Mouse (Mus musculus) midbrain, embryonic 11.5 days (tissue): ENCODE measurements around the gene Gimap7. TPM values are rescaled to one million over a fixed set of nuclear protein-coding genes. Genes with fewer than 3 reads are reported as not detected.
"Not testable (repeated sequence)": the region's sequence is repeated elsewhere in the genome, so short reads cannot be mapped to it uniquely, and the experiment has no call there.

ENCODE experiments used
- ATAC-seq: fragments of 200-750 bp; cut with Nextera tagmentation; 2 replicates; pipeline ENCODE4 v1.8.0; 2017; ENCODE audit warnings: moderate TSS enrichment, moderate library complexity; ENCODE audit not compliant: low FRiP score
- DNase-seq: peaks from one replicate; pipeline ENCODE4 v3.0.0; 2015; ENCODE audit warnings: low spot score; ENCODE audit errors: missing footprints
- H3K27ac ChIP-seq: fragments of 300-500 bp; sonication (generic); 2 replicates; pipeline ENCODE4 v1.5.1; 2014; ENCODE audit warnings: low read depth, low read length
- H3K27me3 ChIP-seq: fragments of 300-500 bp; sonication (generic); 2 replicates; pipeline ENCODE4 v1.6.1; 2014; ENCODE audit warnings: mild to moderate bottlenecking, low read length, moderate library complexity, mixed read lengths; ENCODE audit not compliant: control insufficient read depth, insufficient read depth
- H3K36me3 ChIP-seq: fragments of 300-500 bp; sonication (generic); 2 replicates; pipeline ENCODE4 v1.6.1; 2014; ENCODE audit warnings: mild to moderate bottlenecking, low read length, moderate library complexity, mixed read lengths; ENCODE audit not compliant: control insufficient read depth, insufficient read depth
- H3K4me1 ChIP-seq: fragments of 300-500 bp; sonication (generic); 2 replicates; pipeline ENCODE4 v1.6.1; 2014; ENCODE audit warnings: low read length; ENCODE audit not compliant: control insufficient read depth, insufficient read depth
- H3K4me2 ChIP-seq: fragments of 300-500 bp; sonication (generic); 2 replicates; pipeline ENCODE4 v1.6.1; 2014; ENCODE audit warnings: mild to moderate bottlenecking, moderate library complexity
- H3K4me3 ChIP-seq: fragments of 300-500 bp; sonication (generic); 2 replicates; pipeline ENCODE4 v1.5.1; 2014; ENCODE audit warnings: low read depth, low read length
- H3K9ac ChIP-seq: fragments of 300-500 bp; sonication (generic); 2 replicates; pipeline ENCODE4 v1.6.1; 2014; ENCODE audit warnings: low read length
- H3K9me3 ChIP-seq: fragments of 300-500 bp; sonication (generic); 2 replicates; pipeline ENCODE4 v1.6.1; 2016; ENCODE audit warnings: low read length; ENCODE audit not compliant: control insufficient read depth
- WGBS: fragments of 180-500 bp; shearing (Covaris S2); extraction: QIAGEN DNeasy Blood & Tissue Kit; methylation state at CpG from one replicate; pipeline ENCODE4 v1.1.7; 2014; 5-methylcytosine and 5-hydroxymethylcytosine counted together
- polyA plus RNA-seq: library from polyadenylated mRNA; unstranded; fragments of >200 nt; fragmentation: Nextera tagmentation; extraction: Ambion mirVana; gene quantifications from 2 replicates; pipeline ENCODE4 v1.2.1, GENCODE M21; 2014

The Gimap7 gene
- polyA plus RNA-seq, 1 experiment from 2014 or later: not detected

DNA sequence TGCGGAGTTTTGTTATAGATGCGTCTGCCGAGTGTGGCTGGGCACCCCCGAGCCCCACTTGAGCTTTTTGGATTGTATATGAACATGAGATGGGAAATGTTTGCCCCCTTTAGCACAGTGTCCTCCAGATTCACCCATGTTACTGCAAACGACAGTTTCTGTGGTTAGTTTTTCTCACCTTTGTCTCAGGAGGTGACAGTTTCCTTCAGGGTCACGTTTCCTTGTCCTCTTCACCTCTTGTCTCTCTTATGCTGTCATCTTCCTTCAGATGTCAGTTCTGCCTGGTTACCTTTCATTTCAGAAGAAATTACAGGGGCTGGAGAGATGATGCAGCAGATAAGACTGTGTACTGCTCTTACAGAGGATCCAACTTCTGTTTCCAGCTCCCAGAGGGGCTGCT lies 38.7 kb upstream of the Gimap7 start:
- no peak for ATAC-seq
- 84% methylated on average over 6 of the region's 6 CpGs for WGBS
- H3K9me3 ChIP-seq: no peaks in the 10 kb centered on the region

DNA sequence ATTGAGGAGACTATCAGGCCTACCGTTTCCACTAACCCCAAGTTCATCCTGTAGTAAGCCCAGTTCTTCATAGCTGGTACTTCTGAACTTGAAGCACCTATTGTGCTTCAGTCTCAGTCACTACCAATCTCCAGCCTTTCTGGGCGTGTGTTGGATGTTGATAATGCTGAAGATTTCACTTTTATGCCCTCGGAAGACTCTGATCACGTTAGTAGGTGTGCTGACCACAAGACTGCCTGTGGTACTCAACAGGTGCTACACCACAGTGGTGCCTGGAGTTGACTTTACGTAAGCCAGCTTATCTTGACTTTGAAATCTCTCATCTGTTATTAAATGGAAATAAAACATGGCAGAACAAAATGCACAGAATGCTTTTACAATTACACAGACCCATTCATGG lies 38.0 kb upstream of the Gimap7 start:
- Histone ChIP-seq H3K9me3 (no peaks in the 10 kb centered on the region), H3K4me3 (no peak overlapping the region), H3K9ac (no peak overlapping the region), H3K4me2 (no peak overlapping the region), H3K27ac (no peak overlapping the region), H3K27me3 (no peaks in the 10 kb centered on the region), H3K36me3 (no peaks in the 10 kb centered on the region), H3K4me1 (no peaks in the 10 kb centered on the region)
- WGBS: 80% methylated on average over 5 of the region's 5 CpGs
- ATAC-seq (no peak), DNase-seq (no peak)

More for the DNA sequence above, 38.7 kb upstream of the Gimap7 start:
- Histone ChIP-seq H3K27me3 (no peaks in the 10 kb centered on the region), H3K4me3 (no peak overlapping the region), H3K4me2 (no peak overlapping the region), H3K4me1 (no peaks in the 10 kb centered on the region), H3K27ac (no peak overlapping the region), H3K9ac (no peak overlapping the region), H3K36me3 (no peaks in the 10 kb centered on the region)
- no peak for DNase-seq

DNA sequence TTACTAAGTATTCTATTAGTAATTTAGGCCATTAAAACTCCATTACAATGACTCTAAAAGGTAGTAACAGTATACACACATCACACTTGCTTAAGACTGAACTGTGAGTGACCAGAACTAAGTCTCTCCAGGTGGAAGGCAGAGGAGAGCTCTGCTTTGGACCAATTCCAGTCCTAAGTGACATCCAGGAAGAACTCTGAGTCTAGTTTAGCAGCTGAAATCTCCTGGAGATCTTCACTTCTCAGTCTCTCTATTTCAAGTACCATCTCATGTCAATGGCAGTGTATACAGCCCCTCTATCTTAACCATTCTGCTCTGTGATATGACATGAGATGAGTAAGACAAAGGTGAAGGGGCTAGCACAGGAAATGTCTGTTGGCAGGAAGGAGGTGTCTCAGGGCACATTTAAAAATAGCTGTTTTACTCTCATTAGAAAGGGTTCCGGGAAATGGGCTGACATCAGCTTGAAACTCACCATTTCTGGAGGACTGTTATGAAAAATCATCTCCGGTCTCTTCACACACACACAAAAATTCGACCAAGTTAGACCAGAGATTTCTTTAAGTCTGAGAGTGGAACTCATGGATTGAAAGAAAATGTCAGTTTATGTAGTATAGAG lies 36.8 kb upstream of the Gimap7 start:
- Histone ChIP-seq H3K9ac (no peak overlapping the region), H3K4me1 (no peaks in the 10 kb centered on the region), H3K27me3 (no peaks in the 10 kb centered on the region), H3K4me2 (no peak overlapping the region), H3K27ac (no peak overlapping the region), H3K4me3 (no peak overlapping the region), H3K9me3 (no peaks in the 10 kb centered on the region), H3K36me3 (no peaks in the 10 kb centered on the region)
- ATAC-seq: no peak
- WGBS: 78% methylated on average over 3 of the region's 3 CpGs
- no peak for DNase-seq

DNA sequence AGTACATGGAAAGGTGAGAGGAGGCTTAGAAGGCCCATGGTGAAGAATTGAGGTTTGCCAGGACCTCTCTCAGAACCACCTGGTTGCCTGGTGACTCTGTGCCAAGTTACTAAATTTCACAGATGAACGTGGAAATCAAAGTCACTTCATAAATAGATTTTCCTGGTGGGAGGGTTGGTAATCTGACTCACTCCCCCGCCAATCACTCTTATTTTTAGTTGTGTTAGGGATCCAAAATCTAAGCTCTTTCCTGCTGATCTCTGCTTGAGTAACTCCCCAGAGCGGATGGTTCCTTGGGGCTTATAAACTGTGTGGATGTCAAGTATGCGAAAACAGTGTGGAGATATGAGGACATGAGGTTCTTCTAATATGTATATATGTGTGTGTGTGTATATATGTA lies 36.1 kb upstream of the Gimap7 start:
- DNase-seq: no peak
- Histone ChIP-seq H3K9ac (no peak overlapping the region), H3K9me3 (no peaks in the 10 kb centered on the region), H3K4me2 (no peak overlapping the region), H3K27ac (no peak overlapping the region), H3K36me3 (no peaks in the 10 kb centered on the region), H3K4me3 (no peak overlapping the region), H3K4me1 (no peaks in the 10 kb centered on the region), H3K27me3 (no peaks in the 10 kb centered on the region)
- 86% methylated on average over 4 of the region's 4 CpGs for WGBS
- ATAC-seq: no peak

DNA sequence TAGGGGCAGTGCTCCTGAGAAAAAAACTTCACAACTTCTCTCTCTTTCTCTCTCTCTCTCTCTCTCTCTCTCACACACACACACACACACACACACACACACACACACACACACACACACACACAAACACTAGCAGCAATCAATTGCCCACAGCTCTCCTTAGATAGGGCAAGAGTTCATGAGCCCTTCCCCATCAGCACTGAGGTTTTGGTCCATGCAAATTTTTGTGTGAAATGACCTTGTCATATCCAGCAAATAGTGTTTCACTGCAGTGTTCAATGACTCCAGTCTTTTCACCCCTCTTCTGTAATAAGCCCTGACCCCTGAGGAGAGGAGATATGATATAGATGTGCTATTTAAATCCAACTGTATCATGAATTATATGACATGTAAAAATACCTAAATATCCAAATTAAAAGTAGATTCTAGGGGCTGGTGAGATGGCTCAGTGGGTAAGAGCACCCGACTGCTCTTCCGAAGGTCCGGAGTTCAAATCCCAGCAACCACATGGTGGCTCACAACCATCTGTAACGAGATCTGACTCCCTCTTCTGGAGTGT lies 35.1 kb upstream of the Gimap7 start:
- not testable (repeated sequence) for ATAC-seq, H3K4me3 ChIP-seq, H3K27ac ChIP-seq, H3K4me2 ChIP-seq, H3K27me3 ChIP-seq, DNase-seq, H3K36me3 ChIP-seq, H3K4me1 ChIP-seq, H3K9ac ChIP-seq, H3K9me3 ChIP-seq
- 93% methylated on average over 3 of the region's 4 CpGs for WGBS

DNA sequence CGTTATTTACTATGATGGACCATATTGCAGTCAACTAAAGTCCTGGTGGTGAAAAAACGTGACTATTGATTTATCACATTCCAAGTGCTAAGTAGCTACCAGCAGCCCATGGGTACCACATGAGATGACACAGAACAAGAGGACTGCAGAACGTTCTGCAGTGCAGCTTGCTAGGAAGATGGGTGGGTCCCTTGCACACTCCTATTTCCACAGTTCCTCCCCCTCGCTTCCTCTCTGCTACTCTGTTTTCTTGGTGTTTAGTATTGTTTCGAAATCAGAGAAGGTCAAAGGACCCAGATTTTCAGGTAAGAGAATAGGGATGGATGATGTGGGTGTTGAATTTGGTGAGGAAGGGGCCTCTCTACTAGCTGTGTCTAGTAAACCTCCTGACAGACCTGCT lies 34.1 kb upstream of the Gimap7 start, which contains the start of gene Gimap4:
Gene Gimap4 (plus strand): TSS at position 231 of the 400 bp plus-strand sequence.
- H3K4me2 ChIP-seq: no peak within 1 kb of the TSS
- no peak within 1 kb of the TSS for H3K27ac ChIP-seq
- no peaks in the 10 kb centered on the region for H3K36me3 ChIP-seq
- no peaks in the 10 kb centered on the region for H3K9me3 ChIP-seq
- no peak within 1 kb of the TSS for H3K9ac ChIP-seq
- 79% methylated on average over 5 of the region's 5 CpGs for WGBS
- H3K4me3 ChIP-seq: no peak within 1 kb of the TSS
- no peaks in the 10 kb centered on the region for H3K4me1 ChIP-seq
- DNase-seq: no peak
- H3K27me3 ChIP-seq: no peaks in the 10 kb centered on the region
- no peak for ATAC-seq

DNA sequence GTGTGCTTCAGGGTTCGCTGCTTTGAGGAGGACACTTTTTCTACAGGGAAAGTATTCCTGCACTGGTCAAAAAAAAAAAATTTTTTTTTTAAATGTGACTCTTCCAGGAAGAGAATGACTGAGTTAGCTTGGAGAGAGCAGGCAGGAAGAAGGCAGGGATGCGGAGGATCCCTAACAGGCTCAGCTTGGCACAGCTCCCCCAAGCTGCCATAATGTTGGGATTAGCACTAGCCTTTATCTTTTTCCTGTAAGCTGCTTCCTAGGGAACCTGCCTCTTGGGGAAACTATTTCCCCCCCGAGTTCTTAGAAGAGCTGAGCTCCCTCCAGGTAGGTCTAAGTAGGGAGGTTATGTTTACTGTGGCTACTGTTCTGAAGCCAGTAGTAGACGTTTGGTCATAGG lies 33.6 kb upstream of the Gimap7 start:
- no peaks in the 10 kb centered on the region for H3K4me1 ChIP-seq
- no peak for DNase-seq
- H3K27me3 ChIP-seq: no peaks in the 10 kb centered on the region
- no peak for ATAC-seq
- no peak overlapping the region for H3K4me3 ChIP-seq
- H3K36me3 ChIP-seq: no peaks in the 10 kb centered on the region
- 45% methylated on average over 4 of the region's 4 CpGs for WGBS
- H3K4me2 ChIP-seq: no peak overlapping the region
- H3K9ac ChIP-seq: no peak overlapping the region
- H3K27ac ChIP-seq: no peak overlapping the region
- no peaks in the 10 kb centered on the region for H3K9me3 ChIP-seq

DNA sequence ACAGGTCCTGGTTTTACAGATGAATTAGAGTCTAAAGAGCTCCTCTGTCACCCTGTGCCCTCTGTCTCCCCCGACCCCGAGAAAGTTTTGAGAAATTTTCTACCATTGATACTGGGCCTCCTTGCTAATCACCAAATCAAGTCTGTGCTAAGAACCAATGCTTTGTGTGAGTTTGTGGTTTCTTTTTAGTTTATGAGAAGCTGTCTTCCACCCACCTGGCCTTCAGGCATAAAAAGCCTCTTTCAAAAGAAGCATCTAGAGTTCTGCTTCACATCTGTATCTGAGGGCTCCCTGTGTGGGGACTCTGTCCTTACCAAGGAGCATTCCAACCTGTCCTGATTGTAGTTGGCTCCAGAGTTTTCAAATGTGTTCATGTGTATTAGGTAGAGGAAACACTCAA lies 33.2 kb upstream of the Gimap7 start:
- no peaks in the 10 kb centered on the region for H3K9me3 ChIP-seq
- whole genome bisulfite sequencing: 77% methylated on average over 2 of the region's 2 CpGs
- H3K27me3 ChIP-seq: no peaks in the 10 kb centered on the region
- no peak for DNase-seq
- no peak overlapping the region for H3K27ac ChIP-seq
- ATAC-seq: no peak
- H3K4me3 ChIP-seq: no peak overlapping the region
- no peaks in the 10 kb centered on the region for H3K4me1 ChIP-seq
- no peak overlapping the region for H3K9ac ChIP-seq
- H3K4me2 ChIP-seq: no peak overlapping the region
- H3K36me3 ChIP-seq: no peaks in the 10 kb centered on the region

DNA sequence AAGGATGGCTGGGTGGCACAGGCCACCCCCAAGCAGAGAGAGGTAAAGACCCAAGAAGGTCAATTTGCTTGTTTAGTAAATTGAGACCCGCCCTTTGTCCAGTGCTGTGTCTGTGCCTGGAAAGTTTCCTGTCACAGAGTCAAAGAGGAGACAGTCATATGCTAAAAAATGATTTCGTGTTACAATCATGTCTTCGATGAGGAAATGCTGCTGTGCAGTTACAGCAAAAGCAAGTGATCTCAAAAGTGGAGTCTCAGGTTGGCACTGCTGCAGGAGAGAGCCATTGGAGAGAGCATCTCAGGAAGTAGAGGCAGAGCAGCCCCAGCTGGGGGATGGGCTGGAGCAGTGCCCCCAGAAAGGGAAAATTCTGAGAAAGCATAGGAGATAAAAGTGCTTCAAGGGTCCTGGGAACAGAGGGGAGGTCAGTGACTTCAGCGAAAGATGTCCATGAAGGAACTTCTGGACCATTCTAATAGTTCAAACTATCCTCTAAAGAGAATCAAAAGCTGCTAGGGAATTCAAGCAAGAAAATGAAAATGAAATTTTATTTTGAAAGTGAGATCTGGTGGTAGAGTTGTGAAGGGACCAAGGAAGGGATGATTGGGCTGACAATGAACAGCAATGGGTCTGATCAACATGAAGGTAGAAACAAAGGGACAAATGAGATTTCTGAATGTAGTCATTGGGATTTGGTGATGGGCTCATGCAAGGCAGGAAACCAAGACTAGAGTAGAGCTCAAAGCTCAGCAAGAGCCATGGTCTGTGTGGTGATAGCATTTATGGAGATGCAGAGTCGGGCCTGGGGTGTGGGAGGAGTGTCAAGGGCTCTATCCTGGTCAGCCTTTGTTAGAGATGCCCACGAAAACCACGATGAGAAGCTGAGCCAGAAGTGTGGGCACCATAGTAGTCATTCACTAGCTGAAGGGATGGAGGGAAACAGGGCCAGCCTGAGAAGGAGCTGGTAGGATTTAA lies 32.4 kb upstream of the Gimap7 start:
- Histone ChIP-seq H3K27me3 (no peaks in the 10 kb centered on the region), H3K36me3 (no peaks in the 10 kb centered on the region), H3K4me3 (no peak overlapping the region), H3K9ac (no peak overlapping the region), H3K4me2 (no peak overlapping the region), H3K9me3 (no peaks in the 10 kb centered on the region), H3K27ac (no peak overlapping the region), H3K4me1 (no peaks in the 10 kb centered on the region)
- DNase-seq (no peak), ATAC-seq (no peak)
- 85% methylated on average over 7 of the region's 7 CpGs for WGBS
